Mouse (Mus musculus): ENCODE measurements around the gene Gbe1. TPM values are rescaled to one million over a fixed set of nuclear protein-coding genes. Genes with fewer than 3 reads are reported as not detected.

Gene Gbe1
- polyA plus RNA-seq, 1 experiment from 2014 or later, result 22.9 TPM

DNA sequence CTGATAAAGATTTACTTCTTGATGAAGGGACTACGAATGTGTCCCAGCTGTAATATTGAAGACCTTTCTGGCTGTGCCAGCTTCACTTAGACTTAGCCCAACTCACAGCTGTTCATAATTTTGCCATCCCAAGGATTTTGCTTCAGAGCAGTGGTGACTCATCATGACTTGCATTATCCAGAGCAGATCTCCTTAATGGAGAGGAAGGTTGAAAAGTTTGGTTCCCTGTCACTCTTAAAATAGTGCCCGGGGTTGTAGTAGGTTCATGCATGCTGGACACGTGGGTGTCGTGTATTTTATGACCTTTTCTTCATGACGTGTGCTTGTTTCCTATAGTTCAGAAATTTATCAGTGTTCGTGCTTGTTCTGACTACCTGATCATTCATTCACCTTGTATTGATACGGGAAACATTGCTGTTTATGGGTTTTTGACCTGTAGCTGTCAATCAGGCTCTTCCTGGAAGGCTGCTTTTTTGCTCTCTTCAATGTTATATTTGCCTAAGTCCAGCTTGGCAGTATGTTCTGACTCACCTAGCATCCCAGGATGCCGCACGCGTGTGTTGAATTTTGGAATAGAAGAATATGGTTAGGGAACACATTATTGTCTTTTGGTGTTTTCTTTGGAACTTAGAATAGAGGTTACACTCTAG is 17.0 kb downstream of the Gbe1 start:
- no peak for DNase-seq (ENCODE audit: low spot score)
- Histone ChIP-seq H3K4me3 (no peak overlapping the region), H3K9me3 (replicated peaks) (no peaks in the 10 kb centered on the region), H3K4me1 (peaks cover 10% of the 10 kb centered on the region), H3K27ac (no peak overlapping the region), H3K27me3 (ENCODE audit: low read depth, poor library complexity, severe bottlenecking) (no peaks in the 10 kb centered on the region), H3K36me3 (no peaks in the 10 kb centered on the region)
- WGBS, result 94% methylated on average over 10 of the region's 10 CpGs

- no peak overlapping the region for H3K4me3 ChIP-seq
- no peak for DNase-seq (ENCODE audit: low spot score)
- H3K9me3 ChIP-seq (replicated peaks), result no peaks in the 10 kb centered on the region
- no peaks in the 10 kb centered on the region for H3K36me3 ChIP-seq
- H3K4me1 ChIP-seq, result no peaks in the 10 kb centered on the region; the same call in 1 of the 2 replicates
- no peaks in the 10 kb centered on the region for H3K27me3 ChIP-seq (ENCODE audit: low read depth, poor library complexity, severe bottlenecking)
- H3K27ac ChIP-seq, result no peak overlapping the region
- WGBS, result 98% methylated on average over 5 of the region's 5 CpGs
Measured at GRCm38 (mm10) chr16:70334812-70335211, 21.1 kb downstream of the Gbe1 start.

DNA sequence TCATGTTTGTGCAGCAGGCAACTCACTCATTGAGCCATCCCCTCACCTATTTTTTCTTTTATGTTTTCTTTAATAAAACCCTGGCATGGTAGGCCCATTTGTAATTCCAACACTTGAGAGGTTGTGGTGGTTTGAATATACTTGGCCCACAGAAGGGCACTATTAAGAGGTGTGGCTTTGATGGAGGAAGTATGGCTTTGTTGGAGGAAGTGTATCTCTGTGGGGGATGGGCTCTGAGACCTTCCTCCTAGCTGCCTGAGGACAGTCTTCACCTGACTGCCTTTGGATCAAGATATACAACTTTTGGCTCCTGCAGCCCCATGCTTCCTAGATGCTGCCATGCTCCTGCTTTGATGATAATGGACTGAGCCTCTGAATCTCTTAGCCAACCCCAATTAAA is 21.7 kb downstream of the Gbe1 start:
- Histone ChIP-seq H3K4me3 (no peak overlapping the region), H3K27ac (no peak overlapping the region), H3K4me1 (no peaks in the 10 kb centered on the region; the same call in 1 of the 2 replicates), H3K27me3 (ENCODE audit: low read depth, poor library complexity, severe bottlenecking) (no peaks in the 10 kb centered on the region), H3K36me3 (no peaks in the 10 kb centered on the region), H3K9me3 (replicated peaks) (no peaks in the 10 kb centered on the region)
- DNase-seq (ENCODE audit: low spot score), result no peak

- no peak for DNase-seq (ENCODE audit: low spot score)
- Histone ChIP-seq H3K4me3 (no peak overlapping the region), H3K9me3 (replicated peaks) (no peaks in the 10 kb centered on the region), H3K36me3 (no peaks in the 10 kb centered on the region), H3K4me1 (no peaks in the 10 kb centered on the region), H3K27ac (no peak overlapping the region), H3K27me3 (ENCODE audit: low read depth, poor library complexity, severe bottlenecking) (no peaks in the 10 kb centered on the region)
- 96% methylated on average over 3 of the region's 3 CpGs for WGBS
Measured at GRCm38 (mm10) chr16:70337661-70338060, 23.9 kb downstream of the Gbe1 start.

- WGBS, result 84% methylated on average over 1 of the region's 1 CpGs
- Histone ChIP-seq H3K27me3 (ENCODE audit: low read depth, poor library complexity, severe bottlenecking) (no peaks in the 10 kb centered on the region), H3K9me3 (replicated peaks) (no peaks in the 10 kb centered on the region), H3K27ac (no peak overlapping the region), H3K36me3 (no peaks in the 10 kb centered on the region), H3K4me3 (no peak overlapping the region), H3K4me1 (no peaks in the 10 kb centered on the region)
- no peak for DNase-seq (ENCODE audit: low spot score)
Measured at GRCm38 (mm10) chr16:70344496-70344895, 30.7 kb downstream of the Gbe1 start.

GRCm38 (mm10) chr16:70345607-70346006 is 31.9 kb downstream of the Gbe1 start:
- Histone ChIP-seq H3K4me3 (no peak overlapping the region), H3K4me1 (no peaks in the 10 kb centered on the region), H3K27me3 (ENCODE audit: low read depth, poor library complexity, severe bottlenecking) (no peaks in the 10 kb centered on the region), H3K9me3 (replicated peaks) (no peaks in the 10 kb centered on the region), H3K27ac (no peak overlapping the region), H3K36me3 (no peaks in the 10 kb centered on the region)
- WGBS, result 72% methylated on average over 10 of the region's 10 CpGs
- no peak for DNase-seq (ENCODE audit: low spot score)

DNA sequence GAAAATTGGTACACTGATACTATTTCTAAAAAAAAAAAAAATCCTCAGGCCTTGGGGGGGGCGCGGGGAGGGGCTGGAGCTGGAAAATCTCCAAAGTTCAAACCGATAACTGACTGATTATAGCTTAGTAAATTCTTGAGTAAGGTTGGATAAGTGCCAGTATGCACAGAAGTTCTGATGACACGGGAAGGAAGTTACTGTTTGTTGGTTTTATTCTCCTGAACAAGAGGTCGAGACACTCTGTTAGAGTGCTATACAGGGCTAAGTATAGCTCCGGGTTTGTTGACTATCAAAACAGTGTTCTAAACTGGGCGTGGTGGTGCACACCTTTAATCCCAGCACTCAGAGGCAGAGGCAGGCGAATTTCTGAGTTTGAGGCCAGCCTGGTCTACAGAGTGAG is 36.3 kb downstream of the Gbe1 start:
- no peak for DNase-seq (ENCODE audit: low spot score)
- 95% methylated on average over 8 of the region's 8 CpGs for WGBS
- Histone ChIP-seq H3K36me3 (no peaks in the 10 kb centered on the region), H3K4me3 (no peak overlapping the region), H3K27me3 (ENCODE audit: low read depth, poor library complexity, severe bottlenecking) (no peaks in the 10 kb centered on the region), H3K27ac (no peak overlapping the region), H3K4me1 (peaks cover 6% of the 10 kb centered on the region; the same call in 1 of the 2 replicates), H3K9me3 (replicated peaks) (no peaks in the 10 kb centered on the region)

- DNase-seq (ENCODE audit: low spot score), result no peak
- peaks cover 6% of the 10 kb centered on the region; the same call in 1 of the 2 replicates for H3K4me1 ChIP-seq
Measured at GRCm38 (mm10) chr16:70351641-70352280, 38.0 kb downstream of the Gbe1 start.

DNA sequence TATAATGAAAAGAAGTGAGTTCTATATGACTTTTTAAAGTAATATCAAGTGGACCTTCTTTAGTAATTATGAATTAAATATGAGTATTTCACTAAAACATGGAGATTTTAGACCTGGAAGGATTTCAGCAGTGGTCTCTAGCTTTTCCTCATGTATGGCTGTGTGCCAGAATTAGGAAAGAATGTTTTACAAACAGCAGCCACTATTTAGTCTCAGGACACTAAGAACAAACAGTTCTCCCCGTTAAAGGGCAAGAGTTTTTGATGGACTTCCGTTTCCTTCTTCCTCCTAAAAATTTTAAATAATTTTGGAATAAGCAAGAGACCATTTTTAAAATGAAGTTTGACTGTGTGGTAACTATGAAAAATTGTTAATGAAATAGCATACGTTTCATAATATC is 38.8 kb downstream of the Gbe1 start:
- Histone ChIP-seq H3K4me1 (peaks cover 6% of the 10 kb centered on the region; the same call in 1 of the 2 replicates), H3K9me3 (replicated peaks) (no peaks in the 10 kb centered on the region), H3K36me3 (no peaks in the 10 kb centered on the region), H3K27me3 (ENCODE audit: low read depth, poor library complexity, severe bottlenecking) (no peaks in the 10 kb centered on the region), H3K27ac (no peak overlapping the region), H3K4me3 (no peak overlapping the region)
- no peak for DNase-seq (ENCODE audit: low spot score)
- WGBS, result 81% methylated on average over 3 of the region's 3 CpGs

More at GRCm38 (mm10) chr16:70351641-70352280, 38.0 kb downstream of the Gbe1 start:
- no peaks in the 10 kb centered on the region for H3K27me3 ChIP-seq (ENCODE audit: low read depth, poor library complexity, severe bottlenecking)
- peak overlapping the region; percentile 46; the same call in 1 of the 2 replicates for H3K27ac ChIP-seq
- 70% methylated on average over 11 of the region's 11 CpGs for WGBS
- H3K36me3 ChIP-seq, result no peaks in the 10 kb centered on the region
- H3K9me3 ChIP-seq (replicated peaks), result no peaks in the 10 kb centered on the region
- no peak overlapping the region for H3K4me3 ChIP-seq

GRCm38 (mm10) chr16:70353058-70353457 is 39.3 kb downstream of the Gbe1 start:
- H3K27ac ChIP-seq, result no peak overlapping the region
- no peaks in the 10 kb centered on the region for H3K36me3 ChIP-seq
- H3K4me3 ChIP-seq, result no peak overlapping the region
- no peak for DNase-seq (ENCODE audit: low spot score)
- peaks cover 6% of the 10 kb centered on the region; the same call in 1 of the 2 replicates for H3K4me1 ChIP-seq
- 28% methylated on average over 2 of the region's 2 CpGs for WGBS
- H3K9me3 ChIP-seq (replicated peaks), result no peaks in the 10 kb centered on the region
- H3K27me3 ChIP-seq (ENCODE audit: low read depth, poor library complexity, severe bottlenecking), result no peaks in the 10 kb centered on the region

DNA sequence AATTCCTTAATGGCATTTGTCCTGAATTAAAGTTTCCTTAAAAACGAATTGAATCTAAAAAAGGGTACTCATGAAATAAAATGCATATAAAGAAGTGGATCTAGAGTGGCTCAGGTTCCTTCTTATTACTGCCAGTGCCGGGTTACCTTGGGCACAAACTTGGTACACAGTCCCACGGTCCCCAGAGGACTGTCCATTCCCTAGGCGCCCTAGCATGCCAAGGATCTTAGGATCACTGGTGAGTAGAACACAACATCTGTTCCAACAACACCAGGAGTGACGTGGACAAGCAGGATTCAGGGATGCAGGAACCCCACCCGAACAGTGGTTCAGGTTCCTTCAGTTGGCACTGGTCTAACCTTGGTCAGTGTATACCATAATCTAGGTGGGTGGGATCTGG is 44.6 kb downstream of the Gbe1 start:
- no peak for DNase-seq (ENCODE audit: low spot score)
- H3K27me3 ChIP-seq (ENCODE audit: low read depth, poor library complexity, severe bottlenecking), result no peaks in the 10 kb centered on the region
- H3K27ac ChIP-seq, result no peak overlapping the region
- no peak overlapping the region for H3K4me3 ChIP-seq
- no peaks in the 10 kb centered on the region for H3K9me3 ChIP-seq (replicated peaks)
- peaks cover 15% of the 10 kb centered on the region for H3K36me3 ChIP-seq
- H3K4me1 ChIP-seq, result no peaks in the 10 kb centered on the region
- WGBS, result 92% methylated on average over 6 of the region's 6 CpGs

- H3K4me3 ChIP-seq, result no peak overlapping the region
- no peaks in the 10 kb centered on the region for H3K27me3 ChIP-seq (ENCODE audit: low read depth, poor library complexity, severe bottlenecking)
- 87% methylated on average over 3 of the region's 3 CpGs for WGBS
- no peaks in the 10 kb centered on the region for H3K9me3 ChIP-seq (replicated peaks)
- DNase-seq (ENCODE audit: low spot score), result no peak
- no peaks in the 10 kb centered on the region for H3K4me1 ChIP-seq
- no peak overlapping the region for H3K27ac ChIP-seq
- peaks cover 12% of the 10 kb centered on the region for H3K36me3 ChIP-seq
Measured at GRCm38 (mm10) chr16:70365229-70365628, 51.5 kb downstream of the Gbe1 start.

DNA sequence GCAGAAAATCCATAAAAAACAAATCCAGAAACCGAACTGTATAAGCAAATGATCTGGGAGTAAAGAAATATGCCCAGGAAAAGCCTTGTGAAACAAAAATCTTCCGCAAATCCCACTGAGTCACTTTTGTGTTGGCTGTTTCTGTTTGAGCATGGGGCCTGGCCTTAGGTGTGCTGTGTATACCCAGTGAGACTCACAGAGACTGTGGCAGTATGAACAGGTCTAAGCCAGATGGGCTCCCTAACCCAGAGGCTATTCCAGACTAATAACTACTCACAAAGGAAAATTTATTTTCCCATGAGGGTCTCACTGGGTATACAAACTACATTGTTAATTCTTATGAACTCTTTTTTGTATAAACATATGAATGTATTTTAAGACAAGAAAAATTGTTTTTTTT is 67.3 kb downstream of the Gbe1 start:
- no peak overlapping the region for H3K27ac ChIP-seq
- no peak for DNase-seq (ENCODE audit: low spot score)
- 95% methylated on average over 2 of the region's 2 CpGs for WGBS
- H3K4me1 ChIP-seq, result no peaks in the 10 kb centered on the region
- H3K4me3 ChIP-seq, result no peak overlapping the region
- no peaks in the 10 kb centered on the region for H3K9me3 ChIP-seq (replicated peaks)
- 0 out of 2 replicates have a peak, but pooled peaks cover 2% of the 10 kb centered on the region for H3K36me3 ChIP-seq
- H3K27me3 ChIP-seq (ENCODE audit: low read depth, poor library complexity, severe bottlenecking), result no peaks in the 10 kb centered on the region
